Mouse (Mus musculus) layer of hippocampus, adult 9-10 months (tissue): ENCODE data around the gene Gm5941.
"Not testable (repeated sequence)": the region's sequence is repeated elsewhere in the genome, so short reads cannot be mapped to it uniquely, and the experiment has no call there.

ENCODE experiments used
- DNase-seq: peaks from one replicate; pipeline ENCODE4 v3.0.0; 2022; ENCODE audit warnings: low spot score

Gene Gm5941

DNA sequence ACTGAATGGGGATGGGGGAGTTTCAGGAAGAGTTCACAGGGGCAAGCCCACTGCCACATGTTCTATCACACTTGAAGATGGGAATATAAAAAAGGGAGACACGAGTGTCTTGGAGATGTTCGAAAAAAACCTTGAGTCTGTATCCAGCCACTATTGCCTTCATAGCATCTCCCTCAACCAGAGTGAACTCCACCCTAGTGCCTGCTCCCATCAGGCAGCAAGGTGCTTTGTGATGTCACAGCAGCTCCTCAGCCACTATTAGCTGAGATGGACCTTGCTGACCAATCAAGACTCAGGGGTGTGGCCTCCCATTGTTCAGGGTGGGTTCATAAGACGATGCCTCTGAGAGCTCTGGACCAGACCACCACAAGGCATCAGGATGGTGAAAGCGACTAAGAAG is at the start of gene Gm5941:
TSS of gene Gm5941 (plus strand) at position 301 of the 400 bp plus-strand sequence.
- not testable (repeated sequence) for DNase-seq

DNA sequence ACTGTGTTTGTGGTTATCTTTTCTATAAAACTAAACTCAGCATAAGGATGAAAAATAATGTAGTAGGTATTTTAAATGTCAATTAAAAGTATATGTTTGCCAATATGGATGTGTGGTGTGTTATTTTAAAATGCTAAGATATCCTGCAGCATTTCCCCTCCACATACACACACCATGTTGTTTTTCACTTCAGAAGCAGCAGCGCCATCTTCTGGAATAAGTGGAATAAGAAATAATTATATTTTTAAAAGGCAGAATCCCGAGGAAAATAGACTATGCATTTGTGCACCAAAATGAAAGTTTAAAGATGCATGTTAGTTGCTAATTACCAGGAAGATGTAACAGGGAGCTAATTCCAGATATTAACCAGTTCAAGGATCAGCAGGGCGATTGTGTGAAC is 29.3 kb upstream of the Gm5941 start:
- peak; percentile 9 for DNase-seq

DNA sequence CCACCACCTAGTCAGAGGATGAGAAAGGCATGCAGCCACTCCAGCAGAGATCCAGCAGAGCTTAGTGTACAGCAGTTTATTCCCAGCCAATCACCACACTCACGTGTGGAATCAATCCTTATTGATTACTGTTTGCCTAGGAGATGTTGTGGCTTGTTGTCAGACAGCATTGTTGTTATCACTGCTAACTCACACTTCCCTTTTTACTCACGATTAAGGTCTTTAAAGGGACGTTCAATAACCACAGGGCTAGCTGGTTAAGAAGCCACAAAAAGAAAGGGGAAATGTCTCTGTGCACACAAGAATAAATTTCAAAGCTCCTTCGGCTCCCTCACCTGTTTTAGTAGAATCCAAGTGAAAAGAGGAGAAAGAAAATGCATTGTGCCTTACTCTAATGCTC is 25.0 kb upstream of the Gm5941 start:
- DNase-seq: no peak

DNA sequence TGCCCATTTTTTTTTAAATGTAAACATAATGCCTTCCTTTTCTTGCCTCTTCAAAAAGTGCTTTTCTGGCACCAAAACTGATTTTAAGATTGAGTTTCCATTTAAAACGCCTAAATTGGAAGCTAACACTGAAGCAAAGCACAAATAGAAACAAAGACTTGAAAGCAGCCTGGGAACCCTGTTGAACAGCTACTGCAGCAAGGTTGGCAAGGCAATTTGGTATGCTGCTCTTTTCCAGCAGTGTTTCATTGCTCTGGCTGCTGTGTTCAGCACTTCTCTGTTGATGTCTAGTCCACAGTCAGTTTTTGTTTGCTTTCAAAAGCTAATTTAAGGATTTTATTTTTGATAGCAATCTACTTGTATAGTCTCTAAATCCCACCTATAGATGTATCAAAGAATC is 8.5 kb downstream of the Gm5941 start:
- no peak for DNase-seq

DNA sequence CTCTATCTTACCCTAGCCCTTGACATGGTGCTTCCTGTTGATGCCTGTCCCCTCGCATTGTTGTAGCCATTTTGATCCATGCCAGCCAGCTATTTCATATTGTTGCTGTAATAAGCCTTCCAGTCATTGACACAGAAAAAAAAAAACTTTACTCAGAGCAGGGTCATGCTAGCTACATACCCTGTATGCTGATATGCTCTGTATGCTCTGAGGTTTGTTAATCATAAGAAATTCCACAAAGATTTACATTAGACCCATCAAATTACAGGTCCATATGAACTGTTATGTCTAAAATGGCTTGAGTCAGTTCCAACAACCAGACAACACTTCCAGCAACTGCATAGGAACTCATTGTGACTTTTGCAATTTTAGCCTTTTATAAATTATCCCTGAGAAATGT is 38.1 kb downstream of the Gm5941 start:
- DNase-seq: no peak
